Mouse (Mus musculus): ENCODE measurements at regions not wholly inside any gene's neighbourhood (a gene's known extent, or its start where the extent isn't known, plus 50 kb on each side); places are given as distances from the start of the nearest gene placed in this dataset.
A peak's percentile ranks its signal among the peaks of the same experiment; 100 is the strongest.

- no peak for DNase-seq (ENCODE audit: low spot score in 2 of 2)
These were observed 172.9 kb downstream of the Kcna5 start for GRCm38 (mm10) chr6:126362331-126362730.

- DNase-seq (ENCODE audit: low spot score in 2 of 2): no peak
These were observed 181.9 kb downstream of the Kcna5 start for GRCm38 (mm10) chr6:126353346-126353745.

GRCm38 (mm10) chr6:126350476-126350875, 183.8 kb upstream of the Ntf3 start:
- DNase-seq (ENCODE audit: low spot score in 2 of 2): no peak

GRCm38 (mm10) chr6:126349905-126350304, 183.2 kb upstream of the Ntf3 start:
- DNase-seq (ENCODE audit: low spot score in 2 of 2): no peak

- DNase-seq (ENCODE audit: low spot score in 2 of 2): no peak
These were observed 178.5 kb upstream of the Ntf3 start for GRCm38 (mm10) chr6:126345221-126345620.

- peak; percentile 25 to 35 for DNase-seq (ENCODE audit: low spot score in 2 of 2)
These were observed 173.4 kb upstream of the Ntf3 start for GRCm38 (mm10) chr6:126340098-126340610.

- DNase-seq (ENCODE audit: low spot score in 2 of 2): no peak
These were observed 171.0 kb upstream of the Ntf3 start for GRCm38 (mm10) chr6:126337711-126338110.

GRCm38 (mm10) chr6:126334258-126334657, 167.5 kb upstream of the Ntf3 start:
- peak; percentile 19 to 36 for DNase-seq (ENCODE audit: low spot score in 2 of 2)

- no peak for DNase-seq (ENCODE audit: low spot score in 2 of 2)
These were observed 160.5 kb upstream of the Ntf3 start for GRCm38 (mm10) chr6:126327187-126327586.

GRCm38 (mm10) chr6:126318523-126318922, 151.8 kb upstream of the Ntf3 start:
- DNase-seq (ENCODE audit: low spot score in 2 of 2): no peak

- DNase-seq (ENCODE audit: low spot score in 2 of 2): no peak
These were observed 144.2 kb upstream of the Ntf3 start for GRCm38 (mm10) chr6:126310786-126311480.

GRCm38 (mm10) chr6:126303086-126303485, 136.4 kb upstream of the Ntf3 start:
- DNase-seq (ENCODE audit: low spot score in 2 of 2): no peak

- DNase-seq (ENCODE audit: low spot score in 2 of 2): no peak
These were observed 124.9 kb upstream of the Ntf3 start for GRCm38 (mm10) chr6:126291581-126291980.

- no peak for DNase-seq (ENCODE audit: low spot score in 2 of 2)
These were observed 120.5 kb upstream of the Ntf3 start for GRCm38 (mm10) chr6:126287166-126287565.

GRCm38 (mm10) chr6:126286201-126286600, 119.5 kb upstream of the Ntf3 start:
- DNase-seq (ENCODE audit: low spot score in 2 of 2): no peak

GRCm38 (mm10) chr6:126284409-126284808, 117.7 kb upstream of the Ntf3 start:
- no peak for DNase-seq (ENCODE audit: low spot score in 2 of 2)

GRCm38 (mm10) chr6:126280352-126280751, 113.6 kb upstream of the Ntf3 start:
- DNase-seq (ENCODE audit: low spot score in 2 of 2): no peak

- no peak for DNase-seq (ENCODE audit: low spot score in 2 of 2)
These were observed 79.3 kb upstream of the Ntf3 start for GRCm38 (mm10) chr6:126245986-126246385.

- no peak for DNase-seq (ENCODE audit: low spot score in 2 of 2)
These were observed 78.7 kb upstream of the Ntf3 start for GRCm38 (mm10) chr6:126245431-126245830.

GRCm38 (mm10) chr6:126242299-126242698, 75.6 kb upstream of the Ntf3 start:
- no peak for DNase-seq (ENCODE audit: low spot score in 2 of 2)

GRCm38 (mm10) chr6:126240256-126240655, 73.5 kb upstream of the Ntf3 start:
- DNase-seq (ENCODE audit: low spot score in 2 of 2): no peak
